ENCODE assay signal across 8 mouse cellular contexts in the genomic region with DNA sequence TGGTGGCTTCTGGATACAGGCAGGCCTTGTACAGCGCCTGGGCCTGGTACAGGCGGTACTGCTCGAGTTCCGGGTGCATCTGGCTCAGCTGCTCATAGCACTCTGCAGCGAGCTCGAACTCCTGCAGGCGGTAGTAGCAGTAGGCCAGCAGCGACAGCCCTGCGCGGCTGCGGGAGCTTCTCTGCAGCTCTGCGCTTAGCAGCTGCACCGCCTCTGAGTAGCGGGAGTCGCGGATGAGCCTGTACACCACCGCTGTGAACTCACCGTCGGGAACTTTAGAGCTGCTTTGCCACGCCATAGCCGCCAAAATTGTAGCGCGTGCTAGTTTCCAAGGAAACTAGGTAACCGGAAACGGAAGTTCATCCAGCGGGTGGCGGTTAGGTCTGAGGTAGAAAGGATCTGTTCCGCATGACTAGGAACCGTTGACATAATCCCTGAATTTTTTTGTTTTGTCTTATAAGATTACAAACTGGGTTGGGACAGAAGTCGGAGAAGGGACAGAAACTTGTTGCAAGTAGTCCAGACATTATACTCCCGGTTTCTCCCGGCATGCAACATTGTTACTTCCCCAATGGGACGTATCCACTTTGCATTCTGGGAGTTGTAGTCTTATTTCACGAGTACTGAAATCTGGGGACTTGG. TPM values are rescaled to one million over a fixed set of nuclear protein-coding genes. Genes with fewer than 3 reads are reported as not detected.
A peak's percentile ranks its signal among the peaks of the same experiment; 100 is the strongest.
DNase-seq lines count a peak whose midpoint lies in the region; ATAC-seq and TF ChIP-seq lines count a peak whose summit lies in the region.
"Not testable (repeated sequence)": the region's sequence is repeated elsewhere in the genome, so short reads cannot be mapped to it uniquely, and the experiment has no call there.

TSS of gene Ttc30a1 (minus strand) at position 528 of the 642 bp plus-strand sequence.

- intact Hi-C loops in heart, adult 2 months (cut with DNase I): loop anchor here (1.0 kb wide), 1 partner anchor 43 kb away; the partner anchor contains the start of gene Ttc30b
- intact Hi-C loops in left cerebral cortex, postnatal 4 days (cut with DNase I): not testable (repeated sequence)

- 3% methylated on average over 24 of the region's 34 CpGs for WGBS in embryonic facial prominence, embryonic 14.5 days
- under 1% methylated on average over 30 of the region's 34 CpGs for WGBS in heart, adult 2 months
- WGBS in midbrain, embryonic 10.5 days: 4% methylated on average over 32 of the region's 34 CpGs

- H3K4me1 ChIP-seq in embryonic facial prominence, embryonic 14.5 days (ENCODE audit: control insufficient read depth, insufficient read depth, low read length); heart, adult 2 months (ENCODE audit: control insufficient read depth, insufficient read depth, low read length): not testable (repeated sequence)
- H3K4me1 ChIP-seq in midbrain, embryonic 10.5 days: peaks cover 16% of the 10 kb centered on the region

- H3K27ac ChIP-seq in embryonic facial prominence, embryonic 14.5 days (replicated peaks; ENCODE audit: low read depth, low read length): 0 out of 2 replicates have a peak within 1 kb of the TSS, but pooled peaks have one; percentile 28
- H3K27ac ChIP-seq in heart, adult 2 months: peak within 1 kb of the TSS; percentile 88
- H3K27ac ChIP-seq in midbrain, embryonic 10.5 days (replicated peaks): peak within 1 kb of the TSS; percentile 91

- peak within 1 kb of the TSS; percentile 62 for H3K9ac ChIP-seq in embryonic facial prominence, embryonic 14.5 days (ENCODE audit: low read depth, low read length)
- H3K9ac ChIP-seq in heart, adult 2 months (ENCODE audit: low read depth, low read length): peak within 1 kb of the TSS; percentile 75

- not testable (repeated sequence) for H3K9me3 ChIP-seq in embryonic facial prominence, embryonic 14.5 days (ENCODE audit: control insufficient read depth, low read length); midbrain, embryonic 10.5 days (replicated peaks)

- ATAC-seq in embryonic facial prominence, embryonic 14.5 days (ENCODE audit: low read depth): peak; percentile 78

- TF ChIP-seq POLR2A in heart, adult 2 months (IDR thresholded peaks at IDR 0.05; ENCODE audit: insufficient read depth, low read depth, low read length): peak; percentile 43; the same call in 1 of the 2 replicates

- not testable (repeated sequence) for TF ChIP-seq CTCF in heart, adult 2 months (IDR thresholded peaks at IDR 0.05)

- H3K4me2 ChIP-seq in embryonic facial prominence, embryonic 14.5 days (ENCODE audit: low read depth, low read length): peak within 1 kb of the TSS; percentile 63

- not testable (repeated sequence) for H3K36me3 ChIP-seq in embryonic facial prominence, embryonic 14.5 days (ENCODE audit: control insufficient read depth, insufficient read depth, low read length); heart, adult 2 months (ENCODE audit: control insufficient read depth, insufficient read depth, low read length); midbrain, embryonic 10.5 days

- peak; percentile 37 to 54 for DNase-seq in adrenal gland, postnatal 4 days (ENCODE audit: low spot score in 2 of 2)
- peak; percentile 94 for DNase-seq in embryonic facial prominence, embryonic 14.5 days (ENCODE audit: low spot score)
- peak; percentile 78 to 84 for DNase-seq in heart, adult 2 months
- peak; percentile 81 for DNase-seq in kidney, adult 18-20 months
- DNase-seq in left cerebral cortex, postnatal 4 days: peak; percentile 81
- DNase-seq in midbrain, embryonic 10.5 days (ENCODE audit: low spot score): peak; percentile 85
- peak; percentile 85 for DNase-seq in right cerebral cortex, postnatal 25 days
- peak; percentile 73 to 74 for DNase-seq in urinary bladder, postnatal 36 days (ENCODE audit: low spot score in 2 of 2)

- H3K27me3 ChIP-seq in embryonic facial prominence, embryonic 14.5 days (replicated peaks; ENCODE audit: control insufficient read depth, insufficient read depth, low read length); heart, adult 2 months (ENCODE audit: control insufficient read depth, insufficient read depth, low read length); midbrain, embryonic 10.5 days (ENCODE audit: low read depth, poor library complexity, severe bottlenecking): not testable (repeated sequence)

- TF ChIP-seq EP300 in heart, adult 2 months (IDR thresholded peaks at IDR 0.05; ENCODE audit: insufficient read depth, low read depth, low read length): not testable (repeated sequence)

- H3K79me2 ChIP-seq in heart, adult 2 months (replicated peaks; ENCODE audit: control insufficient read depth, insufficient read depth, low read length): not testable (repeated sequence)

- H3K4me3 ChIP-seq in embryonic facial prominence, embryonic 14.5 days (ENCODE audit: low read depth, low read length): peak within 1 kb of the TSS; percentile 47
- H3K4me3 ChIP-seq in heart, adult 2 months: peak within 1 kb of the TSS; percentile 59
- peak within 1 kb of the TSS; percentile 58 for H3K4me3 ChIP-seq in midbrain, embryonic 10.5 days

RNA-seq across cellular contexts. Expression of gene Ttc30a1, which starts in this region (rescaled TPM):
- 1 to 10 TPM; 4.1 to 4.2 TPM for total RNA-seq in adrenal gland, postnatal 4 days (2021)
- 7.4 and 7.8 TPM in 2 replicates for polyA plus RNA-seq in embryonic facial prominence, embryonic 14.5 days (2014; fragmentation: Nextera tagmentation; extraction: Ambion mirVana)
- total RNA-seq in heart, adult 2 months (2021): 1 to 10 TPM; 3.1 to 4.0 TPM
- polyA plus RNA-seq in heart, adult 2 months (2012; rRNA removed): 2.4 and 4.0 TPM in 2 replicates
- 1 to 10 TPM; 3.7 to 4.4 TPM for total RNA-seq in left cerebral cortex, postnatal 4 days (2021)
- 11.8 and 12.0 TPM in 2 replicates for polyA plus RNA-seq in midbrain, embryonic 10.5 days (2016; fragmentation: Nextera tagmentation; extraction: Ambion mirVana)

Comparison
In these comparisons a context has a peak if more than half of its experiments do, and no peak if none do; other contexts are left out.
1. Peak in every context shown above with its lines: DNase-seq, ATAC-seq, H3K4me3 ChIP-seq and H3K27ac ChIP-seq.
2. H3K27ac ChIP-seq: peak in every context shown above with its lines; median percentile 91 in midbrain, embryonic 10.5 days; 88 in heart, adult 2 months; 28 in embryonic facial prominence, embryonic 14.5 days.